Mouse (Mus musculus): ENCODE results near the gene Wasf3. TPM values are rescaled to one million over a fixed set of nuclear protein-coding genes. Genes with fewer than 3 reads are reported as not detected.

Gene Wasf3
- polyA plus RNA-seq, 1 experiment from 2014 or later, result 3.8 TPM

DNA sequence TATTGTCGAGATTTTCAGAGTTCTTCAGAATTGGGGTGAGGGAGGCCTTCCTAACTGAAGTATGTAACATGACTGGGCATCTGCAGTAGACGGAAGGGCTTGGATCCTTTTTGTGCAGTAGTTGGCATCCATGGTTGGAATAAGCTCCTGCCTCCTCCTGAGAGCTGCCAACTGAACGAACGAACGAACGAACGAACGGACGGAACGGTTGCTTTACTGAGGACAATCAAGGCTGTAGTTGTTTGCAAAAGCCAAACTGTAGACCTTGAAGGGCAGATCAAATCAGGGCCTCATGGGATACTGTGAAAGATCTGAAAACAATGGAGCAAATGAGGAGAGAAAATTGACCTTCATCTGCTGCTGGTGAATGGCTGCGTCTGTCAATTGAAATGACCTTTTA lies 17.5 kb downstream of the Wasf3 start:
- WGBS, result 59% methylated on average over 11 of the region's 11 CpGs
- no peaks in the 10 kb centered on the region for H3K4me1 ChIP-seq (ENCODE audit: control insufficient read depth, insufficient read depth, low read length)
- ATAC-seq (replicated peaks; ENCODE audit: insufficient number of reproducible peaks, low FRiP score, low TSS enrichment, low read depth), result no peak
- H3K9ac ChIP-seq (replicated peaks; ENCODE audit: low read length), result no peak overlapping the region
- H3K27ac ChIP-seq (replicated peaks; ENCODE audit: low read depth, low read length), result no peak overlapping the region
- no peaks in the 10 kb centered on the region for H3K27me3 ChIP-seq (ENCODE audit: control insufficient read depth, insufficient read depth, low read length)
- H3K36me3 ChIP-seq (replicated peaks; ENCODE audit: control insufficient read depth, insufficient read depth, low read depth, low read length), result no peaks in the 10 kb centered on the region
- no peak overlapping the region for H3K4me3 ChIP-seq (ENCODE audit: low read depth, low read length)
- H3K9me3 ChIP-seq (replicated peaks; ENCODE audit: control insufficient read depth, low read length), result no peaks in the 10 kb centered on the region
- DNase-seq (ENCODE audit: low spot score), result no peak
- H3K4me2 ChIP-seq (ENCODE audit: low read depth, low read length), result no peak overlapping the region

DNA sequence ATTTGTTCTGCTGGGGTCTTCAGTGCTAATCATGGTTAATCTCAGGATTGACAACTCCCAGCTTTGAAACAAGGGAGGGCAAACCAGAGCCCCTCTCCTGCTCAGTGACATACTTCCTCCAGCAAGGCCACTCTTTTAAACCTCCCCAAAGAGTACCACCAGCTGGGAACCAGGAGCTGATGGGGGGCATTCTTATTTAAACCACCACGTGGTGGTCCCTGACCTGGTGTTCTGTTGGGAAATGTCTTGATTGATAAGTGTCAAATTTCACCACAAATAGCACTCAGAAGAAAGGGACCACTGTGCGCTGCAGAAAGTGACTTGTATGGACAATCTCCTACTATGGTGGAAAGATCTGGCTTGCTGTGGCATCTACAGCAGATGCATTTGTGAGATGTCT lies 19.1 kb downstream of the Wasf3 start:
- Histone ChIP-seq H3K9me3 (replicated peaks; ENCODE audit: control insufficient read depth, low read length) (no peaks in the 10 kb centered on the region), H3K9ac (replicated peaks; ENCODE audit: low read length) (no peak overlapping the region), H3K4me1 (ENCODE audit: control insufficient read depth, insufficient read depth, low read length) (no peaks in the 10 kb centered on the region; the same call in 1 of the 2 replicates), H3K27me3 (ENCODE audit: control insufficient read depth, insufficient read depth, low read length) (no peaks in the 10 kb centered on the region), H3K4me3 (ENCODE audit: low read depth, low read length) (no peak overlapping the region), H3K36me3 (replicated peaks; ENCODE audit: control insufficient read depth, insufficient read depth, low read depth, low read length) (no peaks in the 10 kb centered on the region), H3K4me2 (ENCODE audit: low read depth, low read length) (no peak overlapping the region), H3K27ac (replicated peaks; ENCODE audit: low read depth, low read length) (no peak overlapping the region)
- ATAC-seq (replicated peaks; ENCODE audit: insufficient number of reproducible peaks, low FRiP score, low TSS enrichment, low read depth) (no peak), DNase-seq (ENCODE audit: low spot score) (no peak)
- 29% methylated on average over 2 of the region's 2 CpGs for WGBS

- H3K9me3 ChIP-seq (replicated peaks; ENCODE audit: control insufficient read depth, low read length), result no peaks in the 10 kb centered on the region
- no peak for DNase-seq (ENCODE audit: low spot score)
- no peak overlapping the region for H3K4me3 ChIP-seq (ENCODE audit: low read depth, low read length)
- H3K4me1 ChIP-seq (ENCODE audit: control insufficient read depth, insufficient read depth, low read length), result no peaks in the 10 kb centered on the region; the same call in 1 of the 2 replicates
- H3K4me2 ChIP-seq (ENCODE audit: low read depth, low read length), result no peak overlapping the region
- H3K9ac ChIP-seq (replicated peaks; ENCODE audit: low read length), result no peak overlapping the region
- no peak overlapping the region for H3K27ac ChIP-seq (replicated peaks; ENCODE audit: low read depth, low read length)
- no peaks in the 10 kb centered on the region for H3K36me3 ChIP-seq (replicated peaks; ENCODE audit: control insufficient read depth, insufficient read depth, low read depth, low read length)
- H3K27me3 ChIP-seq (ENCODE audit: control insufficient read depth, insufficient read depth, low read length), result no peaks in the 10 kb centered on the region
- 94% methylated on average over 1 of the region's 1 CpGs for WGBS
- no peak for ATAC-seq (replicated peaks; ENCODE audit: insufficient number of reproducible peaks, low FRiP score, low TSS enrichment, low read depth)
Observed at GRCm38 (mm10) chr5:146406133-146406532, 21.3 kb downstream of the Wasf3 start.

GRCm38 (mm10) chr5:146407791-146408190 lies 23.0 kb downstream of the Wasf3 start:
- Histone ChIP-seq H3K9ac (replicated peaks; ENCODE audit: low read length) (no peak overlapping the region), H3K27ac (replicated peaks; ENCODE audit: low read depth, low read length) (no peak overlapping the region), H3K4me1 (ENCODE audit: control insufficient read depth, insufficient read depth, low read length) (no peaks in the 10 kb centered on the region; the same call in 1 of the 2 replicates), H3K4me3 (ENCODE audit: low read depth, low read length) (no peak overlapping the region), H3K36me3 (replicated peaks; ENCODE audit: control insufficient read depth, insufficient read depth, low read depth, low read length) (no peaks in the 10 kb centered on the region), H3K27me3 (ENCODE audit: control insufficient read depth, insufficient read depth, low read length) (no peaks in the 10 kb centered on the region), H3K4me2 (ENCODE audit: low read depth, low read length) (no peak overlapping the region; the same call in 1 of the 2 replicates), H3K9me3 (replicated peaks; ENCODE audit: control insufficient read depth, low read length) (no peaks in the 10 kb centered on the region)
- WGBS, result 45% methylated on average over 3 of the region's 3 CpGs
- no peak for ATAC-seq (replicated peaks; ENCODE audit: insufficient number of reproducible peaks, low FRiP score, low TSS enrichment, low read depth)
- DNase-seq (ENCODE audit: low spot score), result no peak

- Histone ChIP-seq H3K9me3 (replicated peaks; ENCODE audit: control insufficient read depth, low read length) (no peaks in the 10 kb centered on the region), H3K9ac (replicated peaks; ENCODE audit: low read length) (no peak overlapping the region), H3K4me3 (ENCODE audit: low read depth, low read length) (no peak overlapping the region), H3K27ac (replicated peaks; ENCODE audit: low read depth, low read length) (no peak overlapping the region), H3K36me3 (replicated peaks; ENCODE audit: control insufficient read depth, insufficient read depth, low read depth, low read length) (no peaks in the 10 kb centered on the region), H3K27me3 (ENCODE audit: control insufficient read depth, insufficient read depth, low read length) (no peaks in the 10 kb centered on the region), H3K4me2 (ENCODE audit: low read depth, low read length) (no peak overlapping the region), H3K4me1 (ENCODE audit: control insufficient read depth, insufficient read depth, low read length) (no peaks in the 10 kb centered on the region; the same call in 1 of the 2 replicates)
- DNase-seq (ENCODE audit: low spot score), result no peak
- ATAC-seq (replicated peaks; ENCODE audit: insufficient number of reproducible peaks, low FRiP score, low TSS enrichment, low read depth), result no peak
- WGBS, result 86% methylated on average over 8 of the region's 8 CpGs
Observed at GRCm38 (mm10) chr5:146408604-146409003, 23.8 kb downstream of the Wasf3 start.

GRCm38 (mm10) chr5:146410821-146411220 lies 26.0 kb downstream of the Wasf3 start:
- Histone ChIP-seq H3K9ac (replicated peaks; ENCODE audit: low read length) (no peak overlapping the region), H3K27me3 (ENCODE audit: control insufficient read depth, insufficient read depth, low read length) (no peaks in the 10 kb centered on the region), H3K4me2 (ENCODE audit: low read depth, low read length) (no peak overlapping the region), H3K4me3 (ENCODE audit: low read depth, low read length) (no peak overlapping the region), H3K36me3 (replicated peaks; ENCODE audit: control insufficient read depth, insufficient read depth, low read depth, low read length) (no peaks in the 10 kb centered on the region), H3K27ac (replicated peaks; ENCODE audit: low read depth, low read length) (no peak overlapping the region), H3K4me1 (ENCODE audit: control insufficient read depth, insufficient read depth, low read length) (no peaks in the 10 kb centered on the region; the same call in 1 of the 2 replicates), H3K9me3 (replicated peaks; ENCODE audit: control insufficient read depth, low read length) (no peaks in the 10 kb centered on the region)
- DNase-seq (ENCODE audit: low spot score), result no peak
- 82% methylated on average over 4 of the region's 4 CpGs for WGBS
- no peak for ATAC-seq (replicated peaks; ENCODE audit: insufficient number of reproducible peaks, low FRiP score, low TSS enrichment, low read depth)

- DNase-seq (ENCODE audit: low spot score), result no peak
- H3K36me3 ChIP-seq (replicated peaks; ENCODE audit: control insufficient read depth, insufficient read depth, low read depth, low read length), result no peaks in the 10 kb centered on the region
- 73% methylated on average over 15 of the region's 15 CpGs for WGBS
- H3K4me3 ChIP-seq (ENCODE audit: low read depth, low read length), result no peak overlapping the region
- no peaks in the 10 kb centered on the region for H3K27me3 ChIP-seq (ENCODE audit: control insufficient read depth, insufficient read depth, low read length)
- no peak overlapping the region for H3K4me2 ChIP-seq (ENCODE audit: low read depth, low read length)
- no peaks in the 10 kb centered on the region; the same call in 1 of the 2 replicates for H3K4me1 ChIP-seq (ENCODE audit: control insufficient read depth, insufficient read depth, low read length)
- H3K9me3 ChIP-seq (replicated peaks; ENCODE audit: control insufficient read depth, low read length), result no peaks in the 10 kb centered on the region
- no peak overlapping the region for H3K27ac ChIP-seq (replicated peaks; ENCODE audit: low read depth, low read length)
- ATAC-seq (replicated peaks; ENCODE audit: insufficient number of reproducible peaks, low FRiP score, low TSS enrichment, low read depth), result peak; percentile 41; the same call in 1 of the 2 replicates
- no peak overlapping the region for H3K9ac ChIP-seq (replicated peaks; ENCODE audit: low read length)
Observed at GRCm38 (mm10) chr5:146412743-146413430, 28.1 kb downstream of the Wasf3 start.

- H3K27me3 ChIP-seq (ENCODE audit: control insufficient read depth, insufficient read depth, low read length), result no peaks in the 10 kb centered on the region
- H3K27ac ChIP-seq (replicated peaks; ENCODE audit: low read depth, low read length), result no peak overlapping the region
- no peaks in the 10 kb centered on the region for H3K4me1 ChIP-seq (ENCODE audit: control insufficient read depth, insufficient read depth, low read length)
- H3K4me2 ChIP-seq (ENCODE audit: low read depth, low read length), result no peak overlapping the region
- WGBS, result 84% methylated on average over 4 of the region's 4 CpGs
- no peak overlapping the region for H3K9ac ChIP-seq (replicated peaks; ENCODE audit: low read length)
- H3K9me3 ChIP-seq (replicated peaks; ENCODE audit: control insufficient read depth, low read length), result no peaks in the 10 kb centered on the region
- DNase-seq (ENCODE audit: low spot score), result no peak
- ATAC-seq (replicated peaks; ENCODE audit: insufficient number of reproducible peaks, low FRiP score, low TSS enrichment, low read depth), result no peak
- H3K4me3 ChIP-seq (ENCODE audit: low read depth, low read length), result no peak overlapping the region
- H3K36me3 ChIP-seq (replicated peaks; ENCODE audit: control insufficient read depth, insufficient read depth, low read depth, low read length), result no peaks in the 10 kb centered on the region
Observed at GRCm38 (mm10) chr5:146414611-146415010, 29.8 kb downstream of the Wasf3 start.

All from embryonic facial prominence, embryonic 11.5 days (tissue).